Mouse (Mus musculus) retina, embryonic 14.5 days (tissue): ENCODE data around the gene Mrps33.

Source experiments
- DNase-seq: peaks from one replicate; pipeline ENCODE4 v3.0.0-alpha.2; 2015; ENCODE audit warnings: low spot score

Mrps33 gene

GRCm38 (mm10) chr6:39810612-39811116 lies at the start of gene Mrps33:
Gene Mrps33 (minus strand): TSS chr6:39810988.
- DNase-seq: peak; percentile 98

DNA sequence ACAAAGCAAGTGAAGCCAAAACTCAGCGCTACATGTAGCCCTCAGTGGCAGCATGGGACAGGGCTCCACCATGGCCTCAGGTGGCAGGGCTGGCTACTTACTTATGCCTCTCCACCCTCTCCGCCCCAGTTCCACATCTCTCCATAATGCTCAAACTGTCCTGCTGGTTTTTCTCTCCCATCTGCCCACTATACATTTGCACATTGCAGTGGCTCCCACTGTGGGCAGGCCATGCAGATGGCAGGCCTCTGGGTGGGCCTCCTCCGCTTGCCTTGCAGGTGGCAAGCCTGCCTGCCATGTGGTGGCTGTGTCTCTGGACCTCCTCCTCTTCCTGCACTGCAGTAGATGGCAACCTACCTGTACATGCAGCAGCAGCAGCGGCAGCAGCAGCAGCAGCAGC lies 38.9 kb upstream of the Mrps33 start:
- DNase-seq: no peak

GRCm38 (mm10) chr6:39848766-39849165 lies 38.0 kb upstream of the Mrps33 start:
- peak; percentile 43 for DNase-seq

- DNase-seq: no peak
Observed at GRCm38 (mm10) chr6:39847538-39847937, 36.8 kb upstream of the Mrps33 start.

- DNase-seq: no peak
Observed at GRCm38 (mm10) chr6:39843698-39844342, 33.0 kb upstream of the Mrps33 start.

DNA sequence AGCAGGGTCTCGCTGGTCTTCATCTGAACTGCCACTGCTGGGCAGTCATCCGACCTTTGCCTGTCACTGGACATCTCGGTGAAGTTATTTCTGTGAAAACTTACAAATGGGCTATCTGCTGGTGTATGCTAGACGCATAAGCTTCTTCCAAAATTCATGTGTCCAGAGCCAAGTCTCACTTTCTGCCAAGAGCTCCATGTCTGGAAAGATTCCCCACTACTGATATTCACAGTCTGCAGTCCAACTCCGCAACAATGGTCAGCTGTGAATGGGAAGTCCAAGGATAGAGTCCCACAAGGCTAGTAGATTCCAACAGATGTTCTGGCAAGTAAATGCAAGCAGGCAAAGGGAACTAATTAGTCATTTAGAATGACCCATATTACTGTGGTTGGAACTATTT lies 17.9 kb upstream of the Mrps33 start:
- DNase-seq: no peak

GRCm38 (mm10) chr6:39821241-39821640 lies 10.5 kb upstream of the Mrps33 start:
- DNase-seq: no peak

DNA sequence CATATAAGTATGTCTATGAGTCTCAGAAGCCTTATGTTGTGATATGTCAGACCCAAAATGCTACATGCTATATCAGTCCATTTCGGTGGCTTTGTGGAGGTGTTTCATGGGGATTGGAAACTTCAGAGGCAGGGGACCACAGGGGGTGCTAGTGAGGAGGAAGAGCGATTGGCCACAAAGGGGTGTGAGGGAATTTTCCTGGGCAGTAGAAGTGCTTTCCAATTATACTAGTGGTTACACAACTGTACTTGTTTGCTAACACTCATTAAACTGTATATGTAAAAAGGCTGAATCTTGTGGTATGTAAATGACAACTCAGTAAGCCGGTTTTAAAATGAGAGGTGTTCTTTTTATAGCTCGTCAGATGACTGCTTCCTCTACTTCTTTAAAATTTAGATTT lies 8.1 kb upstream of the Mrps33 start:
- no peak for DNase-seq

- DNase-seq: peak; percentile 21
Observed at GRCm38 (mm10) chr6:39808511-39808910, 2.3 kb downstream of the Mrps33 start.

DNA sequence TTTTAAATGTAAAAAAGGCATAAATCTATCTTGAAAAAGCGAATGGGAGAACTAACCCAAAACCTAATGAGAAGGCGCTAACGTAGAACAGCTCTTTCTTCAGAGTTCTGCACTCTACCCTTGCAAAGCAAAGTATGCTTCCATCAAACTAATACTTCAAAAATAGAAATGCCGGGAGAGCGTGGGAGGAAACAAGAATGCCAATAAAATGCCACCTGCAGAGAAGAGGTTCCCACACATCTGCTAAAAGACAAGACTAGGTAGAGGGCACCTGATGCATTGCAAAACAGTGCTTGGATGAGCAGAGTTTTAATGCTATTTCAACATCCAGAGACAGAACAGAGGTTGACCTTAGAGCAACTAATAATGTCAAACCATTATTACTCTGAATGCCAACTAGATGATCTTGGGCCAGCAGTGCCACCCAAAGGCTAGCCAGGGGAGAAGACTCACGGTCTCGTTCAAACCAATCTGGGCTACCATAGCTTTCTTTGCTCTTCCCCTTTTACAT lies 3.7 kb downstream of the Mrps33 start:
- no peak for DNase-seq

- no peak for DNase-seq
Observed at GRCm38 (mm10) chr6:39806336-39806735, 4.5 kb downstream of the Mrps33 start.

- DNase-seq: peak; percentile 75
Observed at GRCm38 (mm10) chr6:39805916-39806315, 4.9 kb downstream of the Mrps33 start.

- no peak for DNase-seq
Observed at GRCm38 (mm10) chr6:39800977-39801376, 9.8 kb downstream of the Mrps33 start.

DNA sequence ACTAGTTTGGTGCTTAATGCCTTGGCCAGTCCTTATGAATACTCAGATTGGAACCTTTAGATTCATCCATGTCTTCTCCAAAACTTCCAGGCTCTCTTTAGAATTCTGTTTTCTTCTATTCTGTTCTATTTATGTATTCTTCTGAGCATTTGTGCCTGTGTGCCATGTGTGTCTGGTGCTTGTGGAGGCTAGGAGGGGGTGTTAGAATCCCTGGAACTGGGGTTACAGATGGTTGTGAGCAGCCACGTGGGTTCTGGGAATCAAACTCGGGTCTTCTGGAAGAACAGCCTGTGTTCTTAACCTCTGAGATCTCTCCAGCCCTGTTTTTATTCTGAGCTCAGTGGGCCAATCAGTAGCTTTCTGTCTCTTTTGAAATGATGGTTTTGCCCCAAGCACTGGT lies 13.7 kb downstream of the Mrps33 start:
- no peak for DNase-seq

GRCm38 (mm10) chr6:39796150-39796549 lies 14.6 kb downstream of the Mrps33 start:
- no peak for DNase-seq

GRCm38 (mm10) chr6:39791806-39792205 lies 19.0 kb downstream of the Mrps33 start:
- peak; percentile 82 for DNase-seq

DNA sequence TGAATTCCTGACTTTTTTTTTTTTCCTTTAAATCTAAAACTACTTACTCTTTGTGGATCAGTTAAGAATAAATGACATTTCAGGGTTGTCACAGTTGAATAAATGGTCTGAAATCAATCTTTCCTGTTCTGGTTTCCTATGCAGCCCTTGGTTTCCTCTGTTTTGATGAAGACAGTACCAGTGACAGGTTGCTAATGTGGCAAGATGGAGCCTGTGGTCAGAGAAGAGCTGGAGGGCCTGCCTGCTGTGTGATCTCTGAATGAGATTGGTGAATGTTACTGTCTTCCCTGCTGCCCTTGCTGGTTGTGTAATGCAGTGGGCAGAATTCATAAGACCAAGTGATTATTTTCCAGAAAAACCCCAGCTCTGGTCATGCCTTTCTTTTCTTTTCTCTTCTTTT lies 22.4 kb downstream of the Mrps33 start:
- no peak for DNase-seq

- peak; percentile 71 for DNase-seq
Observed at GRCm38 (mm10) chr6:39787783-39788182, 23.0 kb downstream of the Mrps33 start.

DNA sequence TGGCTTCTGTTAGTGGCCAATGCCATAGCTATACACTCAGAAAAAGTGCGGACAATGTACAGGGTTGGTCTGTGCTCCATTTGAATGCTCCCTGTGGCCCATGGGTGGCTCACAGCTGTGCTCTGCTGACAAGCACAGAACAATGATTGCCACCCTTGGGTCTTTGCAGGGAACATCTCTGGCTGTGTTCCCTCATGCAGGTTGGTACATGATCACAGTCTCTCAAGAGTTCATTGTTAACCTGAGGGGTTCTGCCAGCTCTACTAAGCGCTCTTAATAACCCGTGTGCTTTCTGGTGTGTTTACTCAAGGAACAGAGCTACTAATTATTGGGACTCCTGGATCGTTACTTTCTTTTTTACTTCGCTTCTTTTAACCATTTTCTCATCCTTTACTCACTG lies 24.8 kb downstream of the Mrps33 start:
- DNase-seq: no peak

DNA sequence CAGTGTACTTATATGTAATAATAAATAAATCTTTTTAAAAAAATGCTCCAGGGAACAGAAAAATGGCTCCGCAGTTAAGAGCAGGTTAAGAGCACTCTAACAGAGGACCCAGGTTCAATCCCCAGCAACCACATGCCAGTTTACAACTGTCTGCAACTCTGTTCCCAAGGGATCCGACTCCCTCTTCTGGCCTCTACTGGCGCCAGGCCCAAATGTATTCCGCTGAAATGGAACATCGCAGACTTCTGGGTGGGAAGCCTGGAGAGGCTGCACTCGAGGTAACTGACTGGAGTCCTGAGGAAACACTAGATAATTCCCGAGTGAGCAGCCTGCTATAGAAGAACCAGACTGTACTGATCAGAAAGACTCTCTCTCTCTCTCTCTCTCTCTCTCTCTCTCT lies 27.3 kb downstream of the Mrps33 start:
- DNase-seq: no peak

GRCm38 (mm10) chr6:39782618-39783017 lies 28.2 kb downstream of the Mrps33 start:
- DNase-seq: peak; percentile 73

GRCm38 (mm10) chr6:39781766-39782530 lies 28.8 kb downstream of the Mrps33 start:
- DNase-seq: no peak
